Comparison of ENCODE assay signal across 16 mouse cellular contexts in genomic region chr7:64665716-64666298, GRCm38 (mm10).
"Had no signal": no experiment of that assay in that cellular context is flagged by ENCODE, and none has a peak within 500 bp of the region (broad histone marks: within the 10 kb centered on the region; RNA-seq: fewer than 3 reads in every experiment).

No protein-coding gene starts in this region.

- ATAC-seq: liver, postnatal 0 days; midbrain, embryonic 16.5 days had no signal

- H3K27me3 ChIP-seq: liver, embryonic 13.5 days; liver, embryonic 15.5 days; megakaryocyte, embryonic 14.5 days; midbrain, embryonic 12.5 days; neural tube, embryonic 12.5 days; stomach, embryonic 15.5 days had no signal

- DNase-seq: liver, embryonic 13.5 days; liver, postnatal 0 days; lung, postnatal 36 days; right cerebral cortex, postnatal 14 days; thymus, adult 2 months; thymus, postnatal 25 days; thymus, postnatal 4 days had no signal

- H3K27ac ChIP-seq: liver, embryonic 13.5 days; liver, embryonic 15.5 days; macrophage; midbrain, embryonic 12.5 days; neural tube, embryonic 12.5 days; stomach, embryonic 15.5 days; stomach, postnatal 0 days had no signal

- H3K4me2 ChIP-seq: liver, embryonic 11.5 days; liver, embryonic 13.5 days; liver, embryonic 15.5 days; midbrain, embryonic 12.5 days; neural tube, embryonic 12.5 days; stomach, embryonic 15.5 days had no signal

- H3K36me3 ChIP-seq: liver, embryonic 13.5 days; liver, embryonic 15.5 days; midbrain, embryonic 12.5 days; neural tube, embryonic 12.5 days; stomach, embryonic 15.5 days had no signal

- H3K4me1 ChIP-seq: liver, embryonic 13.5 days; liver, embryonic 15.5 days; megakaryocyte, embryonic 14.5 days; midbrain, embryonic 12.5 days; neural tube, embryonic 12.5 days; stomach, embryonic 15.5 days had no signal

- H3K4me3 ChIP-seq: liver, embryonic 13.5 days; liver, embryonic 15.5 days; midbrain, embryonic 12.5 days; neural tube, embryonic 12.5 days; stomach, embryonic 15.5 days had no signal

- H3K9me3 ChIP-seq: liver, embryonic 13.5 days; liver, embryonic 15.5 days; midbrain, embryonic 12.5 days; neural tube, embryonic 12.5 days; stomach, embryonic 15.5 days had no signal

- H3K9ac ChIP-seq: liver, embryonic 13.5 days; liver, embryonic 15.5 days; liver, postnatal 0 days; midbrain, embryonic 12.5 days; neural tube, embryonic 12.5 days; stomach, embryonic 15.5 days had no signal
